Mouse (Mus musculus) thymus, adult 2 months (tissue): Measurements from ENCODE around the gene Ctnna3.

Experiments used
- CTCF ChIP-seq: fragments of 200-500 bp; IDR thresholded peaks from 2 replicates; pipeline ENCODE4 v1.5.1; 2012; ENCODE audit warnings: mild to moderate bottlenecking, control low read depth, low read length, moderate library complexity, borderline replicate concordance; ENCODE audit not compliant: control insufficient read depth, poor library complexity, insufficient read depth; ENCODE audit errors: extremely low read depth
- POLR2A ChIP-seq: fragments of 200-500 bp; IDR thresholded peaks from 2 replicates; pipeline ENCODE4 v1.6.1; 2012; ENCODE audit warnings: mild to moderate bottlenecking, low read length, control low read depth, moderate library complexity; ENCODE audit not compliant: control insufficient read depth, poor library complexity, insufficient read depth; ENCODE audit errors: extremely low read depth

DNA sequence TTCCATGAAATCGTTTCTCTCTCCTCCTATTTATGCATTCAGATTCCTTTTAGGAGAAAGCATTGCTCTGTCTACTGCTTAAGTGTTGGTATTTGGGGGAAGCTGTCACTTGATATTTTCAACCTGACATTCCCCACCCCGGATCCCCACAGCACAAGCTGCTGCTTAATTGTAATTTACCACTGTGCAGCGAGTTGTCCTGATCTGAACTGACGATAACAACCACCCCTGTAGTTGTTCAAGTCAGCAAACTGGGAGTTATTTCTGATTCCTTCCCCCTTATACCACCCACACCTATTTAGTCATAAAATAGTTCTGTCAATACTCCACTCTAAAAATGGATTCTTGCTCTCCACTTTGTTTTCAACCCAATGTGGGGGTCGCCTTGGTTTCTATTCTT lies 564.4 kb downstream of the Ctnna3 start:
- no peak for TF ChIP-seq CTCF
- no peak for TF ChIP-seq POLR2A
